Mouse (Mus musculus) megakaryocyte, adult 5-6 weeks (primary cell): ENCODE results near the gene Trim72. TPM values are rescaled to one million over a fixed set of nuclear protein-coding genes. Genes with fewer than 3 reads are reported as not detected.

Experiments
- ATAC-seq: 2 replicates; pipeline ENCODE4 v1.8.0; 2016; ENCODE audit warnings: mild to moderate bottlenecking, inconsistent platforms; ENCODE audit not compliant: poor library complexity, severe bottlenecking
- total RNA-seq, 2 experiments: library from RNA; stranded (forward) in 1 of 2; stranded (reverse) in 1 of 2; fragments of 153-499, 151-499 nt in 1 of 2; fragments of 221-1000, 200-1000 nt in 1 of 2; gene quantifications; 2 replicates each; pipeline versions ENCODE4 v1.2.3 to v1.2.4; 2015 to 2017

The Trim72 gene
- not detected in 2 replicates for total RNA-seq (2015)
- not detected in 2 replicates for total RNA-seq (2017)

DNA sequence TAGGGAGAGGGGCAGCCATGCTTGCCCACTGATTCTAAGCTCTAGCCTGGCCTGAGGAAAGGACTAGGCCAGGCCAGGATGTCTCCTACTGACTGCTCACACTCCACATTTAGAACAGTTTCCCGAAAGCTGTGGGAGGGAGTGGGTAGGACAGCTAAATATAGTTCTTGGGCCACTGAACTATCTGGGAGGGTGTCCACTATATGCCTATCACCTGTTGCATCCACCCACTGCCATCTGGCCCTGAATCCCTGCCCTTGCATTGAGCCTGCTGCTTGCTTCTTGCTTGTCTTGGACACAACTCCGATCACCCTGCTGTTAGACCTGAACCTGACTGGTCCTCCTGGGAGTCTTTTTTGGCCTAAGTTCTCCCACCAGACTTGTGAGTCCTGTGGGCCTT, at the start of gene Trim72:
TSS of gene Trim72 (plus strand) at position 262 of the 400 bp plus-strand sequence.
- peak; percentile 56 for ATAC-seq

DNA sequence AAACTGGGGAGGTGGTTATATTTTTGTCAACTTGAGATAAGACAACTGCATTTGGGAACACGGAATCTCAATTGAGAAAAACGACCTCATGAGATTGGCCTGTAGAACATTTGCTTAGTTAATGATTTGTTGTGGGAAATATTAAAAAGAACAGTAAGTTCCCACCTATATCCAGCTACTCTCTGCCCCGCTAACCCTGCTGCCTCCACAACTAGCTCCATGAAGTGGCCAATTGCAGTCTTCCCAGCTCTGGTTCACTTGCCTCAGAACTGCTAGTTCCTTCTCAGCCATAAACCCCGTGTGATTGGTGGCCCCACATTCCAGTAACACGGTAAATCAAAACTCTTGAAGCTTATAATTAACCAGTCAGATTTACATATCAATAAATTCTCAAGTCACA, 44.4 kb upstream of the Trim72 start:
- ATAC-seq: no peak

DNA sequence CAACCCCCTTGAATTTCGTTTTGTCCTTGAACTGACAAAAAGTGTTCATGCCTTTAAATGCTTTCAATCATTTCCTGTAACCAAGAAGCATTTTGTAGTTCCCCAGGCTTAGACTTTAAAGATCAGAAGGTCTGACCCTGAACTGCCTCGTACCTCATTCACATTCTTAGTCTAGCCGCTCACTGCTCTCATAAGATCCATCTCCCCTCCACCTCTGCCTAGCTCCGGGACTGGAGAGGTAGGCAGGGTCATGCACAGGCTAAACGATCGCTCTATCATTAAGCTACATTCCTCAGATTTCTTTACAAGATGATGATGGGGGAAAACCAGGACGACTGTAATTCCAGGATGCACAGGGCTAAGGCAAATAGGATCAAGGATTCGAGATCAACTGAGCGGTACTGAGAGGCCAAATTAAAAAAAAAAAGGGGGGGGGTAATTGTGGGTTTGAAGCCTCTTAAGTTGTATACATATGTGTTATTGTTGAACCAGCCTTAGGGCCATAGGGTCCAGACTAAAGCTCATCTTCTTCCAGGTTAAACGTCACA, 37.3 kb upstream of the Trim72 start:
- ATAC-seq: no peak

DNA sequence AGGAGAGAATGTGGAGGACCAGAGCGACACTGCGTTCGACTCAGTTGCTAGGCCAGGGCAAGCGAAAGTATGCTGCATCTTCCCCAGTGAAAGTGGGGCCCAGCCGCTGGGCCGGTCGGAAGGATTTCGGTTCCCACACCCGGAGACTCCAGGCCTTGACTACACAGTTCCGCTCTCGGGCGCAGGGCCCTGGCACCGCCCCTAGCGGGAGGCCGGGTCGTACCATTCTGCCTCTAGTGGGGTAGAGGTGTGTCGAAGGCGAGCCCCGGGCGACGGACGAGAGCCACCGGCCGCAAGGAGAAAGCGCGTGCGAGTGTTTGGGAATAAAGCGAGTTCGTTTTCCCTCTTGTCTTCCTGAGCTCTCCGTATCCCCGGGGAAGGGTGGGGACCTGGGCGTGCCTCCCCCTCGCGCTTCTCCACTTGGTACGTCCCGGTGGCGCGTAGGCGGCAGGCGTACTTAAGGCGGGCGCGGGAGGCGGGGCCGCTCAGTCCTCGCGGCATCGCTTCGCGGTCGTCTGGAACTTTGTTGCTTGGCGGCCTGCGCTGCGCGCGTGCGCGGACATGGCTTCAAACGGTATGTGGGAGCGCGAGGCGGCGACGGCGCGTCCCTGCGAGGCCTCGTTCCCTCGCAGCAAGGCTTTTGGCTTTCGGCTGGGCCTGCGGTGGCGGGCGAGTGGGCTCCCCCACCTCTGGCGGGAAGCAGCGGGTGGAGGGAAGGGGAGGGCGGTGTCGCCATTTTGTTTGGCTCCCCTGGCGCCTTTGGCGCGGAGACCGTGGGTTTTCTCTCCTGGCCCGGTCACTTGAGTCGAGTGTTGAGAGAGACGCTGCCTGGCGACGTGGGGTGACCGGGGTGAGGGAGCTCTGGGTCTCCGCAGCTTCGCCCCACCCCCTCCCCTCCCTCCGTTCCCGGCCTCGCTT, 36.5 kb upstream of the Trim72 start, which contains the start of gene Fus:
TSS of gene Fus (plus strand) at position 454 of the 918 bp plus-strand sequence.
- peak; percentile 90 for ATAC-seq

DNA sequence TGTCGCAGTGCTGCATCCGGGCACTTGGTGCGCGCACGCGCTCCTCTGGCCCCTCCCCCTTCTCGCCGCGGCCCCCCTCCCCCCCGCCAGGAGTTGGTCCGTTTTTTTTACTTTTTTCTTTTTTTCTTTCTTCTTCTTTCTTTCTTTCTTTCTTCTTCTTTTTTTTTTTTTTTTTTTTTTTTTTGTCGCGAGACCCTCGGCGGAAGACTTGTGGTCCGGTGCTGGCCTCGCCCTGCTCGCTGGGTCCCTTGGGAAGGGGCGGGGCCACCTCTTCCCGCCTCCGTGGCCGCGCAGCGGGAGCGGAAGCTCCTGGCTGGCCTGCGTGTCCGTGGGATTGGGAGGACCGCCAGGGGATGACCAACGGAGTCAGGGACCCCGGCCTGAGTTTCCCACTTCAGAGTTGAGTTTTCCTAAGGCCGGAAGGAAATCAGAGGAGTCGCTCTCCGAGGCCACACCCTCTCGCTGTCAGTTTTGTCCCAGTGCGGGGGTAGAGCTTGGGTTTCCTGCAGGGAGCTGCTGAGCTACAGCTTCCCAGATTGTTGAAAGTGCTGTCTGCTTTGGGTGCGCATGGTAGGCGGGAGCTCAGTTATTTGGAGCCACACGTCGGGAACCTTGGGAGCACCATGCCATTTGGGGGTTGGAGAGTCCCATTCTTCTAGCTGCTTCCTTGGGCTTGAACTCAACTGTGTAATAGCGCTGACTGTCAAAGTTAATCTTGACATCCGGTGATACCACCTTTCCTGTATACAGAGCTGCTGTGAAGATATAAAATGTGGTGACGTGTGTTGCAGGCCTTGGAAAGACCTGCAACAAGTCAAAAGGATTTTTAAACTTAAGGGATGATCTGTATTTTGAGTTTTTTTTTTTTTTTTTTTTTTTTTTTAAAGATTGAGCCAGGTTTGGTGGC, 35.6 kb upstream of the Trim72 start:
- peak; percentile 25; the same call in 1 of the 2 replicates for ATAC-seq

DNA sequence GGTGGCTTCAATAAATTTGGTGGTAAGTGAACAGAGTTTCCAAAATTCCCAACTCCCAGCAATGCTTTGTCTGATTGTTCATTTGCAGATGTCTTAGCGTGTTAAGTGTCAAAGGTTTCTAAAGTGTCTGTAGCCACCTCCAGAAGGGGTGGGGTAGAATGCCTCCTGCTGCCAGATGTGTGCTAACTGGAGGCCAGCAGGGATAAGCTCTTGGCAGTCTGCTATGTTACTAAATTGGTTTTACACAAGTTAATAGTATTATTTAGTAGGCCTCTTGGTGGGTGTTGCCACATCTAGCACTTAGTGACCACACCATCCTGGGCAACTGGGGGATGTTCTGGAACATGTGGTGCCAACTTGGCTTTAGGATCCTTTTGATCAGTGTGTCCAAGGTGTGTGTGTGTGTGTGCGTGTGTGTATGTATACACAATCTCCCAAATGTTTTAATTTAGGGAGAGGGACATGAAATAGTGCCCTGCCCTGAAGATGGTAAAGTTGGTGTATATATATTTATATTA, 29.3 kb upstream of the Trim72 start:
- ATAC-seq: no peak

DNA sequence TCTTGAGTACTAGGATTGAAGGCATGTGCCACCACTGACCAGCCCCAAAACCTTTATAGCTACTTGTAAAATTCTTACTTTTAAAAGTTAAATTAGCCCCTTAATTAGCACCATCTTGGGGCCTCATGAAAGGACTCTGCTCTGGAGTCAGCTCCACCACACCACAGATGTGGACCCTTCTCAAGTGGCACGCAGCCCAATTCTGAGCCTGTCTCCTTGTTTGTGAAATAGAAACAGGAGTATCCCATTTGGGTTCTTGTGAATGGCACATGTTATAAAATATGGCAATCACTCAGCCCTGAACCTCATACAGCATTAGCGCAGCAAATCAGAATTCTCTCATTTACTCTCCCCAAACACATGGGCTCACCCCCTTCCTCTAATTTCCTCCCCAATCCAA, 24.9 kb upstream of the Trim72 start:
- ATAC-seq: no peak

DNA sequence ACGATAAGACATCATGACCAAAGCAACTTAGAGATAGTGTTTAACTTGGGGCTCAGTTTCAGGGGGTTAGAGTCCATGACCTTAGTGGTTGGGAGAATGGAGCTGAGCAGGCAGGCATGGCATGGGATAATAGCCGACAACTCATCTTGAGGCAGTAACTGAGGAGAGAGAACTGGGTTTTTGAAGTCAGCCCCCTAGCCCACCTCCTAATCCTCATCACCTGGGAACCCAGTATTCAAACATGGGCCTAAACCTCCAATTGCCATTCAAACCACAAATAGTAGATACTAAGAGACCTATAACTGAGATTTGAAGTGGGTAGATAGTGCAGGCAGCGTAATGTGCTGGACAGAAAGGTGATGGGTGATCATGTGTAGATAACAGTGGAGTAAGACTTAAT, 23.1 kb upstream of the Trim72 start:
- no peak for ATAC-seq

DNA sequence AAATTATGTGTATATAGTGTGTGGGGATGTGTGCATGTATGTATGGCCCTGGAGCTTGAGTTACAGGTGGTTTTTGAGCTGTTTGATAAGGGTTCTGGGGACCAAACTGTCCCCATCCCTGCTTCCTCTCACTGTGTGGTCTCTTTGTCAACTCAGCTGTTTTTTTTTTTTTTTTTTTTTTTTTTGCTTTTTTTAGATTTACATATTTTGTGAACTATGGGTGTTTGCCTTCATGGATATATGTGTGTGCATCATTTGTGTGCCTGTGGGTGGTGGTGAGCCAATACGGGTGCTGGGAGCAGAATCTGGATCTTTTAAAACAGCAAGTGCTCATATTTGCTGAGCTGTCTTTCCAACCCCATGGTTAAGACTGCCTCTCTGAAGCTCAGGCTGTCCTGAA, 14.8 kb upstream of the Trim72 start:
- ATAC-seq: no peak

DNA sequence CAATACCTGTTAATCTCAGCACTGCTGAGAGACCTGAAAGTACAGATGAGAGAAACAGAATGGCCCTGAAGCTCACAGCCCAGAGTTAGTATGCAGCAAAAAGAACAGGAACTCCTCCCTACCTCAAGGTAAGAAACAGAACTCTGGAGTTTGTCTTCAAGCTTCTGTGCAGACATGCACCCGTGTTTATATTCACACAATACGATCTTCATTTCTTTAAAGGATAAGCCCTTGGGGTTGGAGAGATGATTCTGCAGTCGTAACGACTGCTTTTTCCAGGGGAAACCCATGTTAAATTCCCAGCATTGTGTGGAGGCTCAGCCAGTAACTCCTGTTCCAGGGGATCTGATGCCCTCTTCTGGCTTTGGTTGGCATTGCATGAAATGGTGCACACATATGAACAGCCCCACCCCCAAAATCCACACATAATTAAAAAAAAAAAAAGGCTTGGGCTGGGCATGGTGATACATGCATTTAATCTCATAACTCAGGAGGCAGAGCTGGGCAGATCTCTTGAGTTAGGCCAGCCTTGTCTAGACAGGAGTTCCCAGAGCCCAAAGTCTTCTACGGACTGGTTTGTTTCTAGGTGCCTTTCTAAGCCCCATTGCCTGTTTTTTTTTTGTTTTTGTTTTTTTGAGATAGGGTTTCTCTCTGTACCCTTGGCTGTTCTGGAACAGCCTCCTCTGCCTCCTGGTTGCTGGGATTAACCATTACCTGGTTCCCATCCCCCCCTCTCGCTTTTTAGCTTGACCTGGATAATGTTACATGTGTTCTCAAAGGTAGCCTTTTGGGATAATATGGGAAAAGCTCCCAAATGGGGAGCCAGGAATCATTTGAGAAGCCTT, 11.9 kb upstream of the Trim72 start:
- peak; percentile 36; the same call in 1 of the 2 replicates for ATAC-seq

DNA sequence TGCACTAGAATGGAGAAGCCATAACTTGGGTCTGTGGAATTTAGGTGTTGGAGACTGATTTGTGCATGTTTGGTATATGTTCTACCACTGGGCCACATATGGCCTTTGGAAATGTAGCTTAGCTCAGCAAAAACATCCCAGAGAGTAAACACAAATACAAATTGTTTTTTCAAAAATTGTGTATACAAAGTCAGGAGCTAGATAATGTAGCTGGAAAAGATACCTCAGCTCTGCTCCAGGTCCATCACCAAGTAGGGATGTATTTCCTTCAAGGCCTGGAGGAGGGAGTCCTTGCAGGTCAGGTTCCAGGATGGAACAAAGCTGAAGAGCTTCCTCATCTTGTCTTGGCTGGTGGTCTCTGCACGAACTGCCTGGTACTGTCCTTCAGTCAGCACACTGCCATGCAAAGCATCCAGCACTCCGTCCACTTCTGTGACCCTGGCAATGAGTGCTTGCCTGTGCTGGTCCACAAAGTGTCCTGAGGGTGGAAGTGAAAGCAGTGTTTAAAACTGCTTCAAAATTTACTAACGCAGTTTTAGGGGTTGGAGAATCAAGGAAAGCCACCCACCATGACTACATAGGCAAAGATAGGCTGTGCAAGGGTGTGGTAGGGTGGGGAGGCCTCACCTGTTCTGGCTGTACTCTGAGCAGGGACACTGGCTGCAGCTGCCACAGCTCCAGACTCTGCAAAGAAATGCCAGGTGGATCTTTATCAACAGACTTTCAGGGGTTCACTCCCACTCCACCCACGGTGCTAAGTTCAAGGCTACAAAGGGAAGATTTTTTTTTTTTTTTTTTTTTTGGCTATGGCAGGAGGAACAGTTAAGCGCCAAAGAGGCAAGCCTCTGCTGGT, 11.0 kb upstream of the Trim72 start:
- ATAC-seq: no peak; the same call in 1 of the 2 replicates

DNA sequence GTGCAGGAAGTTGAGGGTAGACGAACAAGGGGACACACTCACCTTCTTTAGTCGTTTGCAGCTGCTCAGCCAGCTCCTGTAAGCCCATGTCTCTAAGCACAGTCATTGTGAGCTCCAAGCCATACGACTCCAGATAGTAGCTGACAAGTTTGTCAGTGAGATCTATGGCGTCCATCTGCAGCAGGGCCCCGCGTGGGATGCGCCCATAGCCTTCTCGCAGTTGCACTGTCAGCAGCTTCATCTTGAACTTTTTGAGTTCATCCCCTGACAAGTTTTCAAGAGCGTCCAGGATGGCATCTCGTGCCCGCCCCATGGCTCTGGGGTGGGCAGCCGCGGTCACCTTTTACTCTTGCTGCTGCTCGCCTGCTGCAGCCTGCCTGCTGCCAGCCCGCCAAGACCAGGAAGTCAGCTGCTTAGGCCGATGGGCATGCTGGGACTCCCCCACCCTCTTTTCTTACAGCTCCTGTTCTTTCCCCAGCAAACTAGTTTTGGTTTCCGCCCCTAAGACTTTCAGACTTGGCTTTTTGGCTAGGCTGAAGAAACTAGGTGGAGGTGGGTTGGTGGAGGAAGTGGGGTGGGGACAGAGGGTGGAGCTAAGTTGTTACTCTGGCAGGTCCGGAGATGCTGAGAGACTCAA, 10.3 kb upstream of the Trim72 start, which contains the start of gene Pycard:
TSS of gene Pycard (minus strand) at position 527 of the 637 bp plus-strand sequence.
- peak; percentile 87 for ATAC-seq

DNA sequence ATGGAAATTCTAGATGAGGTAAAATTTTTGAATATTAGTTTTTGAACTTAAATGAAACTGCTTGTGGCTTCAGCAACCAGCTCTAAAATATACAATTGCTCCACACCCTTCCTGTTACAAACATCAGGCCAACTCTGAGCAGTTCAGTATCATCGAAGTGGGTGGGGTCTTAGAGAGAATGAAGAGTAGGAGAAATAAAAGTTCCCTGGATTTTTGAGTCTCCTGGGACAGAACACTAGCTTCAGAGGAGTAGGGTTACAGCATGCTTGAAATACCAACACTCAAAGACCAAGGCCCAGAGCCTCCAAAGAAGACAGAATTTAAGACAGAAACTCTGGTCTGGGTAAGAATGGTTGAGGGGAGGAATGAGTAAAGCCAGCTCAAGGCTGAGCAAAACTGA, 4.3 kb upstream of the Trim72 start:
- no peak for ATAC-seq

DNA sequence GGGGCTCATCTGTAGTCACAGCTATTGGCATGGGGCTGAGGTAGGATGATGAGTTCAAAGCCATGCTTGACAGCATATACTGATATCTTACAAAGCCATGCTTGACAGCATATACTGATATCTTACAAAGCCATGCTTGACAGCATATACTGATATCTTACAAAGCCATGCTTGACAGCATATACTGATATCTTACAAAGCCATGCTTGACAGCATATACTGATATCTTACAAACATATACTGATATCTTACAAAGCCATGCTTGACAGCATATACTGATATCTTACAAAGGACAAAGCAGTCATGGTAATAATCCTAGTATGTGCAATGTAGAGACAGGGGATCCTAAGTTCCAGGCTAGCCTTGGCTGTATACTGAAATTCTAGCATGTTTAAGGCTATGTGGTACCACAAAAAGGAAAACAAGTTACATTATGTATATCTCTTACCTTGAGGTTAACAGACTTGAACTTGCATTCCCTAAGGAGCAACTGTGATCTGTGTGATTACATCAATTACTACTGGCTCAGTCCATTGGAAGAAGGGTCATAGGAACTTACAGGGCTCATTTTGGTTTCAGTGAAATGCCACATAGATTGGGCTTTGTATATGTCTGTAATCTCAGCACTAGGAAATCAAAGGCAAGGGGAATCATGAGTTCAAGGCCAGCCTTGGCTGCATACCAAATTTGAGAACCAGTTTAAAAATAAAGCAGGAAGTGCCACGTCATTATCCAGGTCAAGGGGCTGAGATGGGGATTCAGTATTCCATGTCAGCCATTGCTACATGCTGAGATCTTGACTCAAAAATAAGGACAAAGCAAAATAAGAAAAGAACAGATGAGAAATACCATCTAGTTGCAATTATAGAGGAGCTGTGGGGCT, 3.4 kb upstream of the Trim72 start:
- no peak for ATAC-seq

DNA sequence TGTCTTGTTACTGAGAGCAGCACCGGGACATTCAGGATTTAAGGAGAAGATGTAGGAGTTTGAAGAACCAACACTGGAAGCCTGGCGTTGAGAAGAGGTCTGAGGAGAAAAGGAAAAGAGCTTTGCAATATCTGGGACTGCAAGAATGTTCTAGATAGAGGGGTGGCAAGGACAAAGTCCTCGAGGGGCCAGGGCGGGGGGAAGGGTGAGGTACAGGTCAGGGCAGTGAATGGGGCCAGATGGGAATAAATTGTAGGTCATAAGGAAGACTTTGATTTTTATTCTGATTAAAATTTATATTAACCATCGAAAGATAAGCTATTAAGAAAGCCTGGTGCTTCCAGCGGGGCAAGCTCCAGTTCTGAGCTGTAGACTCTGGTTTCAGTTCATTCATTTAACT, 651 bp upstream of the Trim72 start:
- ATAC-seq: no peak

DNA sequence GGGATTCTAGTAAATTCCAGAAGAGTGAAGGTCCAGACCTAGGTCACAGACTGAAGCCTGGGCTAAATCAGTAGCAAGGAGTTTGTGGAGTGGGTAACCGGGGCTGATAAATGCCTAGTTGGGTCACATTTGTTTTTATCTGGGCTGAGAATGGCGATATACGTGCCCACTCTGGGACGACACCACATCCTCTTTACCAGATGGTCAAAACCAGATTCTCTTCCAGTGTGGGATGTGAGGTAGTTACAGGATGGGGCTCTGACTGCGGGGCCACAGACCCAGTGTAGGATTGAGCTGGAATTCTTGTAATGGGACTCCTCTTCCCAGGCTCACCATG, 369 bp downstream of the Trim72 start:
- no peak for ATAC-seq

DNA sequence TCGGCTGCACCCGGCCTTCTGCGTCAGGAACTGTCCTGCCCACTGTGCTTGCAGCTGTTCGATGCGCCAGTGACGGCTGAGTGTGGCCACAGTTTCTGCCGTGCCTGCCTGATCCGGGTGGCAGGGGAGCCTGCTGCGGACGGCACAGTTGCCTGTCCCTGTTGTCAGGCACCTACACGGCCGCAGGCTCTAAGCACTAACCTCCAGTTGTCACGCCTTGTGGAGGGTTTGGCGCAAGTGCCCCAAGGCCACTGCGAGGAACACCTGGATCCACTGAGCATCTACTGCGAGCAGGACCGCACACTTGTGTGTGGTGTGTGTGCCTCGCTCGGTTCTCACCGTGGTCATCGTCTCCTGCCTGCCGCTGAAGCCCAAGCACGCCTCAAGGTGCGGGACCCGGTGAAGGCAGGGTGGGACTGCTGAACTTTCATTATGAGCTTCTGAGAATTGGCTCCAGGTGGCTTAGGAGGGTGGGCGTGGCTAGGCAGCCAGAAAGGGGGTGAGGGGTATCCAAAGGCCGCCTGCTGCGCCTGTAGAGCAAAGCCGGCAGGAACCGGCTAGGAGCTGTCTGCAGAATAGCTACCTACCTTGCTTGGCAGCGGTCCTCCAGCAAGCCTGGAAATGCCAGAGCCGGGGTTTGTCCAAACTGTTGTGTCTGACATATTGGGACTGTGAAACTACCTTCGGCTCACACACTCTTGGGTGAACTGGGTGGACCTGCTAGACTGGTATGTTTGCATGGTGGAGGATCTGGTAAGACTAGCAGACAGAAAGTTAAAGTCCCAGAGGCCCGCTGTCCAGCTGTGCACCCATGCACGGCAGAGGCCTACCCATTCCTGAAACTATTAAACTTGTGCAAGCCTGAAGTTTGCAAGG, 976 bp downstream of the Trim72 start:
- ATAC-seq: no peak
